Mouse (Mus musculus) testis, postnatal 14 days (tissue): ENCODE data around the gene Thra.

Source experiments
- DNase-seq: peaks from one replicate; pipeline ENCODE4 v3.0.0; 2021; ENCODE audit warnings: low spot score

The Thra gene

GRCm38 (mm10) chr11:98781851-98782512 is 41.5 kb downstream of the Thra start:
- peak; percentile 66 for DNase-seq

DNA sequence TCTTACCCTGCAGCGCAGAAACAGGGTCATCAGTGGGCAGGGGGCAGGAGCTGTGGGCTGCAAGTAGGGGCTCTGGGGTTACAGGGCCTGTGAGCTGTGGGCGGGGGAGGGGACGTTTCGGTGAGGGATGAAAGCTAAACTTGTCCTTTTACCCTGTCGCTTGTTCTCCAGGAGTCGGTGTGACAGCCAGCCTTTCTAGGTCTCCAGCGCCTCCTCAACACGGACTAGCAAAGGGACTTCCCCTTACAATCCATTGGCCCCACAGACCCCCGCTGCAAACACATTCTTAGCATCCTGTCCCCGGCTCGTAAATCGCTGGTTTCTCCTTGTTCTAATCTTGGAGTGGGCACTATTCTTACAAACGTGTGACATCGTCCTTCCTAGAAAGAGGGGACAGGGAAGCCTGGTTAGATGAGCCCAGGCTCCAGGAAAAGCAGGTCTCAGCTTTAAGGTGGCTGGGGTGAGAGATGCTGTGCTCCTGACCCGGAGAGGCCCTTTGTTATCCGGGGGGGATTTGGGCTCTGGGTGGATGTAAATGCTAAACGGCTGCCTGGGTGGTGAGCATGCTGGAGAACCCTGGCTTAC is 42.3 kb downstream of the Thra start:
- DNase-seq = no peak

DNA sequence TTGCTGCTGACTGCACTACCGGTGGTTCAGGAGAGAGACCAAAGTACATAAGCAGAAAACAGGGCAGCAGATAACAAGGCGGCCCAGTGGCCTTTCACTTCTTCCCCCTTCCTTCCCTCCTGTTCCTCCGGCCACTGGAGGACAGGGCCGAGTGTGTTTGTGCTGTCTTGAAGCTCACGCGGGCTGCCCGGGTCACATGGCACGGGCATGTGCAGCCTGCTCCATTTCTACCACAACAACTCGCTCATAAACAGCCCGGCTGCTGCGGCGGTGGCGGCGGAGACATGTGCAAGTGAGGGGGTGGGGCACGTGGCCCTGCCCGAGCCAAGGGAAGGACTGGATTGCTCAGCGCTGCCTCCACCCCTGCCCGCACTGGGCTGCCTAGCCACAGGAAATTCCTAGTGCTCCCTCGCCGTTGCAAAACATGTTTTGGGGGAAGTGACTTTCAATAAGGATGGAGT is 42.8 kb downstream of the Thra start:
- peak; percentile 89 for DNase-seq

- no peak for DNase-seq
Observed at GRCm38 (mm10) chr11:98784139-98784538, 43.7 kb downstream of the Thra start.

- DNase-seq = no peak
Observed at GRCm38 (mm10) chr11:98785214-98785613, 44.8 kb downstream of the Thra start.

- peak; percentile 68 for DNase-seq
Observed at GRCm38 (mm10) chr11:98785772-98786281, 45.4 kb downstream of the Thra start.

DNA sequence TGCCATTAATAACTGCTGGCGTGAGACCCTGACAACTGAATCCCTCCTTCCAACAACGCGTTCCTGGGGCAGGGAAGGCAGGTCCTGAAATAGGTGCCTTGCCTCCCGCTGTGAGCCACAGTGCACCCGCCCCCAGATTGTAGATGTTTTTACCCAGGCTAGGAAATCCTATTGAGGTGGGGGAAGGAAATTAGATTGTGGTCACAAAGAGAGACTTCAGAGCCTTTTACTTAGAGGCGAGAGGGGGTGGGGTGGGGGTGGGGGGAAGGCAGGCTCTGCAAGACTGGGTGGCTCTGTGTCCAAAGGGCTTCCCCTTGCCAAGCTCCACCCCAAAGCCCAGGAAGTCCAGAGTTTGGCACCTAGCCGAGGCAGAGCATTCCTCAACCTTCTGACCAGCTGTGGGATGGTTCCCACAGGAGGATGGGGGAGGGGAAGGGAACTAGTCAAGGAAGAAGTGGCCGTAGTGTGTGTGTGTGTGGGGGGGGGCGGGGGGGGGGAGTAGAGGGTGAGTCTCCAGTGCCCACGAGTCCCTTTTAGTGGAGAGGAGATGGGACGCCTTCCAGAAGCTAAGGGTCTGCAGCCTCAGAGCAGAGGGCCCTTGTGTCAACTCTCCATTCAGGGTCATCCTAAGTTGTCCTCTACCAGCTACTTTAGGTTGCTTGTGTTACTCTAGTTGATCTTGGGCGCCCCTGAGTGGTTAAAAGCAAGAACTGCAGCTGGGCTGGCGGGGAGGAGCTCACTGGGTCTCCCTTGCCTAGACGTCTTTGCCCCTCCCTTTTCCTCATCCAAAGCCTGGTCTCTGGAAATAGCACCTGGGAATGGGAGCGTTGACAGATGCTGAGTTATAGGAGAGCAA is 46.1 kb downstream of the Thra start:
- DNase-seq = peak; percentile 91

DNA sequence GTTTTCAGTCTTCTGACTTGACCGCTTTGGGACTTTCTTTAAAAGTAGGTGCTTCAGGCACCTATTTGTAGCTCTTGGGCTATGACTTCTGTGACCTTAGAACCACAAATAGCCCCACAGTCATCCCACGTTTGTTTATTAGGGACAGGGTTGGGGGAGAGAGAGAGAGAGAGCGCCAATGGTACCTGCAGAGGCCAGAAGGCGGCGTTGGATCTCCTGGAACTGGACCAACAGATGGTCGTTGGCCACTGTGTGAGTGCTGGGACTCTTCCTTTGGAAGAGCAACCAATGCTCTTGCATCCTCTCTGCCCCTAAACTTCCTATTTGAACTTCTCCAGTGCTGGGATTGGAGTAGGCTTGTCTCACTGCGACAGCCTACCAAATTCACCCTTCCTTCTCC is 46.8 kb downstream of the Thra start:
- DNase-seq = peak; percentile 26

DNA sequence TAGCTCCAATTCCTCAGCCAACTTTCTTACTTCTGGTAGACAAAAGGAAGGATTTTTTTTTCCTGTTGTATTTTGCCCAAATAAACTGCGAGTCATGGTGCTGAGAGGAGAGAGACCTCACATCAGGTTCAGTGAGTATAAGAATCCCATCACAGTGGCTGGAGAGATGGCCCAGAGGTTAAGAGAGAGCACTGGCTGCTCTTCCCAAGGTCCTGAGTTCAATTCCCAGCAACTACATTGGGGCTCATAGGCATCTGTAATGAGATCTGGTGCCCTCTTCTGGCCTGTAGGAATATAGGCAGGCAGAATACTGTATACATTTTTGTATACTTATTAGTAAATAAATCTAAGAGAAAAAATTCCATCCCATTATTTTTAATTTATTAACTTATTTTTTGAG is 47.3 kb downstream of the Thra start:
- DNase-seq = no peak

- DNase-seq = peak; percentile 5
Observed at GRCm38 (mm10) chr11:98788139-98788538, 47.7 kb downstream of the Thra start.

- peak; percentile 90 for DNase-seq
Observed at GRCm38 (mm10) chr11:98788550-98789218, 48.2 kb downstream of the Thra start.

DNA sequence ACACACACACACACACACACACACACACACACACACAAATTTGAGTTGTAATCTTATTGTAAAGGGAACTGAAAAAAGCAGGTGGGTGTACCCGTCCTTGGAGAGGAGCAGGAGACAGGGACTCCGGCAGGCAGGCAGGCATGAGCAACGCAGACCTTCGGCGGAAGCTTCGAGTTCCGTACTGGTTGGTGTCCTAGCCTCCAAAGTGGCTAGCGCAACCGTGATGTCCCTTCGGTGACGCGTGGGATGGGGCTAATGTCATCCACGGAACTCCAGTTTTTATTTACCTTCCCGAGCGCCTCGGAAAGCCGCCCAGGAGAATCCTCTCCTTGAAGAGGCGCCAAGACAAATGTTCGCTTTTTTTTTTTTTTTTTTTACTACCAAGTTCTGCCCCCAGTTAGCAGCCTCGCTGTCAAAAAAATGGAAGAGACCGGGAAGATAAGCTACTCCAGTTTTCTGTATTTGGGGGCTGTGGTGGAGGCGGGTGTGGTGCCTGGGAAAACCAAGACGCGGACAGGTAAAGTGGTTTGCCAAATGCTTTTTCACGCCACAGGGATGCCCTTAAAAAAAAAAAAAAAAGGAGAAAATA is 48.9 kb downstream of the Thra start:
- no peak for DNase-seq

- DNase-seq = no peak
Observed at GRCm38 (mm10) chr11:98789824-98790223, 49.4 kb downstream of the Thra start.

DNA sequence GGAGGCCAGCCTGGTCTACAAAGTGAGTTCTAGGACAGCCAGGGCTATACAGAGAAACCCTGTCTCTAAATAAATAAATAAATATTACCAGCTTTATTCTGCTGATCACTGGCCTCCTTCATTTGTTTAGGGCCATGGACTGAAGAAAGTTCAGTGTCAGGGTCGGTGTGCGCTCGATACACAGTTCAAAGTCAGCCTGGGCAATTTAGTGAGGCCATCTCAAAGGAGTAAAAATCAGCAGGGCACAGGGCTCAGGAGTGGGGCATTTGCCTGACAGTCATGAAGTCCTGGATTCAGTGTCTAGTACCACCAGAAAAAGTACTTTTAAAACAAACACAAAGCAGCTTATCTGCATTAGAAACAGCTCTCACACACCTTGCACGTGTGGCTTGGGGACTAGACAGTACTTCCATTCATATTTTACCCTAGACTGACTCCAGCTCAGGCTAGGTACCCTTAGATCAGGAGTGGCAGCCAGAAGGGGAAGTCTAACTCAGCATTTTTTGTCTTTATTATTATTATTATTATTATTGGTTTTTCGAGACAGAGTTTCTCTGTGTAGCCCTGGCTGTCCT is 50.3 kb downstream of the Thra start:
- no peak for DNase-seq

GRCm38 (mm10) chr11:98791448-98791847 is 51.0 kb downstream of the Thra start:
- no peak for DNase-seq

DNA sequence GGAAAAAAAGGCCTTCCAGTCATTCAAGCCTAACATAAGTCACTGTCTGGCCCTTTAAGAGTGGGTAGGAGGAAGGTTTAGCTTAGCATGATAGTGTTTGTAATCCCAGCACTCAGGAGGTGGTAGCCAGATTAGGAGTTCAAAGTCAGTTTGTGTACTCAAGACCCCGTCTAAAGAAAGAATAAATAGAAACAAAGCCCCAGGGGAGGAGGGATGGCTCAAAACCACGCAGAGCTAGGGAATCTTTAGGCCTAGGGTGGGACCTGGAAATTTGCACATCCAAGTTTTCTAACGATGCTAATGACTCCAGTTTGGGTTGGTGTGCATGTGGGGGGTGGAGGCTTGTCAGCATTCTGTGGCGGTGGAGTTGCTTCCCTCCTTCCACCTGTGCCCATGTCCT is 51.6 kb downstream of the Thra start:
- DNase-seq = no peak

DNA sequence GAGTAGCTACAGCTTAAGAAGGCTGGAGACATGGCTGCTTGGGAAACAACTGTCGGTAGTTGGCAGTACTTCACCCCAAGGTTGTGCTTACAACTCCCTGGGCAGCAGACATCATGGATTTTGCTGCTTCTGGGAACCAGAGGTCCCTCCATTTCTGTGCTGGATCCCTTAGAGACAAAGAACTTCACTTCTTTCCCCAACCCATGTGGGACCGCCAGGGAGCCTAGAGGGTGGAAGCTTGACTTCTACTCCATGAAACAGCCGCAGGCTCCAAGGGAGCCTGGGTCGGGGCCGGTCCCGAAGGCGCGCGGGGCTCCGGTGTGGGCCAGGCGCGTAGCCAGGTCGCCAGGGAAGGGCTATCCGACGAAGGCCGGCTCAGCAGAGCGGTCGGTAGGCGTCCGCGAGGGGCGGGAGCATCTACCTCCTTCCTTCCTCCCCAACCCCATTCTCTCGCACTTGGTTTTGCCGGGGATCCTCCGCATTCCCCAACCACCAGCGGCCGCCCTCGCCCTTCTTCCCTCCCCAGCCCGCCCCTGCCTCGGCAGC is 54.1 kb downstream of the Thra start:
- DNase-seq = peak; percentile 84

GRCm38 (mm10) chr11:98795015-98795713 is 54.7 kb downstream of the Thra start, which contains the start of gene Msl1:
Msl1 (plus strand) TSS chr11:98795516.
- peak; percentile 89 for DNase-seq

DNA sequence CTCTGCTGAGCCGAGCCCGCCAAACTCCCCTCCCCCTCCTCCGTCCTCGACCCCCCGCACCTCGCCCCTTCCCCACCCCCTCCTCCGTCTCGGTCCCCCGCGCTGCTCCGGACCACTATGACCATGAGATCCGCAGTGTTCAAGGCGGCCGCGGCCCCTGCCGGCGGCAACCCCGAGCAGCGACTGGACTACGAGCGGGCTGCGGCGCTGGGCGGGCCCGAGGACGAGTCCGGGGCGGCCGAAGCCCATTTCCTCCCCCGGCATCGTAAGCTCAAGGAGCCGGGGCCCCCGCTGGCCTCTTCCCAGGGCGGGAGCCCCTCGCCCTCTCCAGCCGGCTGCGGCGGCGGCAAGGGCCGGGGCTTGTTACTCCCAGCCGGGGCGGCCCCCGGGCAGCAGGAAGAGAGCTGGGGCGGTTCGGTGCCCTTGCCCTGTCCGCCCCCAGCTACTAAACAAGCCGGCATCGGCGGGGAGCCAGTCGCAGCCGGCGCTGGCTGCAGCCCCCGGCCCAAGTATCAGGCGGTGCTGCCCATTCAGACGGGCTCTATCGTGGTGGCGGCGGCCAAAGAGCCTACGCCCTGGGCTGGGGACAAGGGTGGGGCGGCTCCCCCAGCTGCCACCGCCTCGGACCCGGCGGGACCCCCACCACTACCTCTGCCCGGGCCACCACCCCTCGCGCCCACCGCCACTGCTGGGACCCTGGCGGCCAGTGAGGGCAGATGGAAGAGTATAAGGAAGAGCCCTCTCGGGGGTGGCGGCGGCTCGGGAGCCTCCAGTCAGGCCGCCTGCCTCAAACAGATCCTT is 55.5 kb downstream of the Thra start:
- DNase-seq = peak; percentile 71
